Mouse (Mus musculus) stomach, postnatal 0 days (tissue): ENCODE measurements at regions not wholly inside any gene's neighbourhood (a gene's known extent, or its start where the extent isn't known, plus 50 kb on each side); places are given as distances from the start of the nearest gene placed in this dataset.

ENCODE experiments used
- ATAC-seq: fragments of 200-750 bp; cut with Nextera tagmentation; 2 replicates; pipeline ENCODE4 v1.8.0; 2017; ENCODE audit not compliant: low FRiP score, low TSS enrichment
- DNase-seq: peaks from one replicate; pipeline ENCODE4 v3.0.0-alpha.2; 2016; ENCODE audit warnings: low spot score
- H3K27ac ChIP-seq: fragments of 300-500 bp; sonication (generic); replicated peaks from 2 replicates; pipeline ENCODE4 v1.5.1; 2014; ENCODE audit warnings: mild to moderate bottlenecking, control low read depth
- H3K27me3 ChIP-seq: fragments of 300-500 bp; sonication (generic); 2 replicates; pipeline ENCODE4 v1.6.1; 2014; ENCODE audit warnings: low read length; ENCODE audit not compliant: control insufficient read depth, insufficient read depth
- H3K36me3 ChIP-seq: fragments of 300-500 bp; sonication (generic); 2 replicates; pipeline ENCODE4 v1.6.1; 2014; ENCODE audit warnings: low read length, mixed read lengths; ENCODE audit not compliant: control insufficient read depth, insufficient read depth
- H3K4me1 ChIP-seq: fragments of 300-500 bp; sonication (generic); replicated peaks from 2 replicates; pipeline ENCODE4 v1.6.1; 2014; ENCODE audit warnings: antibody characterized with exemption; ENCODE audit not compliant: control insufficient read depth, insufficient read depth
- H3K4me2 ChIP-seq: fragments of 300-500 bp; sonication (generic); replicated peaks from 2 replicates; pipeline ENCODE4 v1.6.1; 2014; ENCODE audit warnings: low read depth, mild to moderate bottlenecking, control low read depth, moderate library complexity
- H3K4me3 ChIP-seq: fragments of 300-500 bp; sonication (generic); 2 replicates; pipeline ENCODE4 v1.5.1; 2014; ENCODE audit warnings: low read depth, low read length, control low read depth
- H3K9ac ChIP-seq: fragments of 300-500 bp; sonication (generic); 2 replicates; pipeline ENCODE4 v1.6.1; 2014; ENCODE audit warnings: mild to moderate bottlenecking, low read length, control low read depth, mixed read lengths
- H3K9me3 ChIP-seq: fragments of 300-500 bp; sonication (generic); 2 replicates; pipeline ENCODE4 v1.6.1; 2016; ENCODE audit warnings: low read length; ENCODE audit not compliant: control insufficient read depth
- CTCF ChIP-seq: IDR thresholded peaks from 2 replicates; pipeline ENCODE4 v1.5.1; 2016; ENCODE audit warnings: antibody characterized with exemption, low read depth, mild to moderate bottlenecking, moderate library complexity
- EP300 ChIP-seq: optimal IDR thresholded peaks from 2 replicates; pipeline ENCODE3; 2016; ENCODE audit warnings: antibody characterized with exemption
- WGBS: fragments of 180-500 bp; shearing (Covaris S2); extraction: QIAGEN DNeasy Blood & Tissue Kit; methylation state at CpG from one replicate; pipeline ENCODE4 v1.1.7; 2014; 5-methylcytosine and 5-hydroxymethylcytosine counted together

- H3K9me3 ChIP-seq: no peaks in the 10 kb centered on the region
- DNase-seq (no peak), ATAC-seq (no peak)
- 88% methylated on average over 2 of the region's 2 CpGs for WGBS
- no peaks in the 10 kb centered on the region for H3K36me3 ChIP-seq
- H3K9ac ChIP-seq: no peak overlapping the region
- no peaks in the 10 kb centered on the region for H3K4me1 ChIP-seq
- TF ChIP-seq CTCF (no peak), EP300 (no peak)
- no peak overlapping the region for H3K4me2 ChIP-seq
- no peak overlapping the region for H3K4me3 ChIP-seq
- no peaks in the 10 kb centered on the region for H3K27me3 ChIP-seq
- no peak overlapping the region for H3K27ac ChIP-seq
Observed at GRCm38 (mm10) chr1:35200656-35201055, 350.9 kb downstream of the Plekhb2 start.

- no peak for TF ChIP-seq CTCF
- TF ChIP-seq EP300: no peak
- 75% methylated on average over 7 of the region's 7 CpGs for WGBS
- no peaks in the 10 kb centered on the region for H3K27me3 ChIP-seq
- DNase-seq: no peak
- no peak overlapping the region for H3K9ac ChIP-seq
- H3K4me2 ChIP-seq: no peak overlapping the region
- no peak overlapping the region for H3K4me3 ChIP-seq
- no peaks in the 10 kb centered on the region for H3K4me1 ChIP-seq
- no peaks in the 10 kb centered on the region for H3K9me3 ChIP-seq
- ATAC-seq: no peak
- no peak overlapping the region for H3K27ac ChIP-seq
- H3K36me3 ChIP-seq: no peaks in the 10 kb centered on the region
Observed at GRCm38 (mm10) chr1:35201083-35201879, 351.5 kb downstream of the Plekhb2 start.

GRCm38 (mm10) chr1:35201880-35202220 is 352.1 kb downstream of the Plekhb2 start:
- no peaks in the 10 kb centered on the region for H3K36me3 ChIP-seq
- no peaks in the 10 kb centered on the region for H3K27me3 ChIP-seq
- 67% methylated on average over 1 of the region's 1 CpGs for WGBS
- no peak overlapping the region for H3K4me2 ChIP-seq
- DNase-seq: no peak
- H3K4me1 ChIP-seq: no peaks in the 10 kb centered on the region
- ATAC-seq: no peak
- no peak overlapping the region for H3K27ac ChIP-seq
- no peaks in the 10 kb centered on the region for H3K9me3 ChIP-seq
- TF ChIP-seq EP300 (no peak), CTCF (no peak)
- no peak overlapping the region for H3K9ac ChIP-seq
- no peak overlapping the region for H3K4me3 ChIP-seq

GRCm38 (mm10) chr1:35202551-35202950 is 352.8 kb downstream of the Plekhb2 start:
- ATAC-seq (no peak), DNase-seq (no peak)
- Histone ChIP-seq H3K36me3 (no peaks in the 10 kb centered on the region), H3K4me3 (no peak overlapping the region), H3K9me3 (no peaks in the 10 kb centered on the region), H3K4me2 (no peak overlapping the region), H3K27me3 (no peaks in the 10 kb centered on the region), H3K27ac (no peak overlapping the region), H3K4me1 (no peaks in the 10 kb centered on the region), H3K9ac (no peak overlapping the region)
- WGBS: 68% methylated on average over 4 of the region's 4 CpGs
- TF ChIP-seq EP300 (no peak), CTCF (no peak)

- Histone ChIP-seq H3K4me2 (no peak overlapping the region), H3K36me3 (no peaks in the 10 kb centered on the region), H3K9ac (no peak overlapping the region), H3K27me3 (no peaks in the 10 kb centered on the region), H3K9me3 (no peaks in the 10 kb centered on the region), H3K4me1 (no peaks in the 10 kb centered on the region), H3K27ac (no peak overlapping the region), H3K4me3 (no peak overlapping the region)
- TF ChIP-seq EP300 (no peak), CTCF (no peak)
- ATAC-seq (no peak), DNase-seq (no peak)
- 71% methylated on average over 11 of the region's 11 CpGs for WGBS
Observed at GRCm38 (mm10) chr1:35206834-35207529, 357.2 kb downstream of the Plekhb2 start.
